Mouse (Mus musculus) liver, embryonic 11.5 days (tissue): Measurements from ENCODE around the gene Ntn5. TPM values are rescaled to one million over a fixed set of nuclear protein-coding genes. Genes with fewer than 3 reads are reported as not detected.

Experiments
- ATAC-seq: fragments of 200-750 bp; cut with Nextera tagmentation; replicated peaks from 2 replicates; pipeline ENCODE4 v1.8.0; 2017; ENCODE audit warnings: moderate number of reproducible peaks, mild to moderate bottlenecking, moderate TSS enrichment, moderate library complexity; ENCODE audit not compliant: low FRiP score
- DNase-seq: peaks from one replicate; pipeline ENCODE4 v3.0.0-alpha.2; 2017; ENCODE audit warnings: low spot score
- H3K27ac ChIP-seq: fragments of 300-500 bp; sonication (generic); 2 replicates; pipeline ENCODE4 v1.5.1; 2014; ENCODE audit warnings: mild to moderate bottlenecking, low read depth, low read length, control low read depth
- H3K27me3 ChIP-seq: fragments of 300-500 bp; sonication (generic); replicated peaks from 2 replicates; pipeline ENCODE4 v1.6.1; 2014; ENCODE audit warnings: low read length, mixed read lengths; ENCODE audit not compliant: control insufficient read depth, insufficient read depth
- H3K36me3 ChIP-seq: fragments of 300-500 bp; sonication (generic); 2 replicates; pipeline ENCODE4 v1.6.1; 2014; ENCODE audit warnings: mild to moderate bottlenecking, low read length, moderate library complexity, mixed read lengths; ENCODE audit not compliant: control insufficient read depth, insufficient read depth
- H3K4me1 ChIP-seq: fragments of 300-500 bp; sonication (generic); replicated peaks from 2 replicates; pipeline ENCODE4 v1.6.1; 2014; ENCODE audit warnings: low read length, mixed read lengths; ENCODE audit not compliant: control insufficient read depth, insufficient read depth
- H3K4me2 ChIP-seq: fragments of 300-500 bp; sonication (generic); 2 replicates; pipeline ENCODE4 v1.6.1; 2014; ENCODE audit warnings: mild to moderate bottlenecking, control low read depth, moderate library complexity
- H3K4me3 ChIP-seq: fragments of 300-500 bp; sonication (generic); 2 replicates; pipeline ENCODE4 v1.5.1; 2014; ENCODE audit warnings: low read depth, low read length, control low read depth
- H3K9ac ChIP-seq: fragments of 300-500 bp; sonication (generic); 2 replicates; pipeline ENCODE4 v1.6.1; 2014; ENCODE audit warnings: low read depth, low read length, control low read depth
- H3K9me3 ChIP-seq: fragments of 300-500 bp; sonication (generic); 2 replicates; pipeline ENCODE4 v1.6.1; 2016; ENCODE audit warnings: low read length, inconsistent platforms, mixed read lengths; ENCODE audit not compliant: control insufficient read depth
- WGBS: fragments of 180-500 bp; shearing (Covaris S2); extraction: QIAGEN DNeasy Blood & Tissue Kit; methylation state at CpG from one replicate; pipeline ENCODE4 v1.1.7; 2014; 5-methylcytosine and 5-hydroxymethylcytosine counted together
- polyA plus RNA-seq: library from polyadenylated mRNA; unstranded; fragments of >200 nt; fragmentation: Nextera tagmentation; extraction: Ambion mirVana; gene quantifications from 2 replicates; pipeline ENCODE4 v1.2.1, GENCODE M21; 2014

Gene Ntn5
- polyA plus RNA-seq, 1 experiment from 2014 or later: 0.23 TPM

DNA sequence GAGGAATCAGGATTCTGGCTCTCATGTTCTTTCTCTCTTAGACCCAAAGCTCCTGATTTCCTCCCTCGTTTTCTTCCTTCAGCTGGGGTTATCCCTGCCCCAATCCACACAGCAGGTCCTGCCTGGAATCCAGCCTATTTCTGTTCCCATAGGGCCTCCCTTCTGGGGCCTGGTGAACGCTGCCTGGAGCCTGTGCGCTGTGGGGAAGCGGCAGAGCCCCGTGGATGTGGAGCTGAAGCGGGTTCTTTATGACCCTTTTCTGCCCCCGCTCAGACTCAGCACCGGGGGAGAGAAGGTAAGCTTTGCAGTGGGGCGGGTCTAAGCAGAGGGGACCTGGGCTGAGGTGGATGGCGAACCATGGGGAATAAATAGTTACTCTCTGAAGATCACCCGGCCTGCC lies 17.2 kb downstream of the Ntn5 start:
- Histone ChIP-seq H3K4me3 (no peak overlapping the region), H3K9me3 (no peaks in the 10 kb centered on the region), H3K27me3 (peaks cover 38% of the 10 kb centered on the region), H3K36me3 (no peaks in the 10 kb centered on the region), H3K27ac (no peak overlapping the region), H3K4me2 (no peak overlapping the region), H3K4me1 (peaks cover 25% of the 10 kb centered on the region), H3K9ac (peak overlapping the region; percentile 20; the same call in 1 of the 2 replicates)
- ATAC-seq: no peak
- no peak for DNase-seq
- WGBS: 36% methylated on average over 11 of the region's 11 CpGs

DNA sequence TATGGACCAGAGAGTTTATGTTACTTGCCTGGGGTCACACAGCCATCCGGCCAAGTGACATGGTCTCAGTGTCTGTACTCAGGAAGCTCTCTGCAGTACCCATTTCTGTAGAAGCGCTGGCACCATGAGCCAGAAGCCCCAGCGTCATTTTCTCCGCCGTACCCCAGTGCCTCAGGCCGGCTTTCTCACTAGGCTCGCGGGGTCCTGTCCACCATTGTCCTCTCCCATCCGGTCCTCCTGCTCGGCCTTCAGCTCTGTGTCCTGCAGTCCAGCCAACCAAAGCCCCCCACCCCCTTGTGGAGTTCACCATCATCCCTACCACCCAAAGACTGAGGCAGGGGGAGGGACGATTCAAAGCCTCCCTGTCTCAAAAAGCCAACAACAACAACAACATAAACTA lies 17.8 kb downstream of the Ntn5 start:
- H3K4me1 ChIP-seq: peaks cover 30% of the 10 kb centered on the region
- no peaks in the 10 kb centered on the region for H3K9me3 ChIP-seq
- H3K4me2 ChIP-seq: no peak overlapping the region
- no peak for ATAC-seq
- no peak for DNase-seq
- 81% methylated on average over 11 of the region's 11 CpGs for WGBS
- H3K27ac ChIP-seq: no peak overlapping the region
- no peaks in the 10 kb centered on the region for H3K36me3 ChIP-seq
- H3K9ac ChIP-seq: no peak overlapping the region; the same call in 1 of the 2 replicates
- H3K27me3 ChIP-seq: peaks cover 38% of the 10 kb centered on the region
- no peak overlapping the region for H3K4me3 ChIP-seq

DNA sequence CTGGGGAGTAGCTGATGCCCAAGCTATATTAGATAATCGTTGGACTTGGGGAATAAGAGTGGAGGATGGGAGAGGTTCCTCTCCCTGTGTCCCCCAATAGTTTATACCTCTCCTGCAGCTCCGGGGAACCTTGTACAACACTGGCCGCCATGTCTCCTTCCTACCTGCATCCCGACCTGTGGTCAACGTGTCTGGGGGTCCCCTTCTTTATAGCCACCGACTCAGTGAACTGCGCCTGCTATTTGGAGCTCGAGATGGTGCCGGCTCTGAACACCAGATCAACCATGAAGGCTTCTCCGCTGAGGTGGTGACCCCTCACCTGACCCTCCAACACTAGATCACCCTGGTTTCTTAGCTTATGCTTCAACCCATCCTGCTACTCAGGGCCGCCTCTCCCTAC lies 18.5 kb downstream of the Ntn5 start:
- no peak overlapping the region for H3K4me2 ChIP-seq
- peaks cover 38% of the 10 kb centered on the region for H3K27me3 ChIP-seq
- H3K27ac ChIP-seq: no peak overlapping the region
- DNase-seq (no peak), ATAC-seq (no peak)
- peaks cover 34% of the 10 kb centered on the region for H3K4me1 ChIP-seq
- no peak overlapping the region for H3K9ac ChIP-seq
- no peak overlapping the region for H3K4me3 ChIP-seq
- no peaks in the 10 kb centered on the region for H3K36me3 ChIP-seq
- H3K9me3 ChIP-seq: no peaks in the 10 kb centered on the region
- 77% methylated on average over 11 of the region's 11 CpGs for WGBS

DNA sequence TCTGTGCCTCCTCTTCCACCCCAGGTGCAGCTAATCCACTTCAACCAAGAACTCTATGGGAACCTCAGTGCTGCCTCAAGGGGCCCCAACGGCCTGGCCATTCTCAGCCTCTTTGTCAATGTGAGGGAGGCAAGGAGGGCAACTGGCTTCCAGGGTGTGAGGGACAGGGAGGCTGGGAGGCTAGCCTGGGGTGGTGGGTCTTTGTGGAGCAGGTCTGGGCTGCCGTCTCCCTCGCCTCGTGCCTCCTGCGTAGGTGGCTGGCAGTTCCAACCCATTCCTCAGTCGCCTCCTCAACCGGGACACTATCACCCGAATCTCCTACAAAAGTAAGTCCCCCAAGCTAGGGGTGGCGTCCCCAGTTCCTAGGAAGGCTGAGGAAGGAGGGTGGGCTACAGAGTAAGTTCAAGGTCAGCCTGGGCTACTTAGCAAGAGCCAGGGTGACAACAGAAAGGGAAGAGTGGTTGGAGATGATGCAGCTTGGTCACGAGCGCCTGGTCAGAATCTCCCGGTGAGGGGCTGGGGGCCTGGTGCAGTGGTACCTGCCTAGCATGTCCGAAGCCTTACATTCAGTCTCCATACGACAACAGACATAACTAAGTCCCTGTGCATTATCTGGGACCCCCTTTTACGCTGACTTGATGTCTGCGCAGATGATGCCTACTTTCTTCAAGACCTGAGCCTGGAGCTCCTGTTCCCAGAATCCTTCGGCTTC lies 19.1 kb downstream of the Ntn5 start:
- no peak overlapping the region for H3K27ac ChIP-seq
- H3K9ac ChIP-seq: no peak overlapping the region; the same call in 1 of the 2 replicates
- H3K36me3 ChIP-seq: no peaks in the 10 kb centered on the region
- H3K4me2 ChIP-seq: no peak overlapping the region
- peaks cover 41% of the 10 kb centered on the region for H3K4me1 ChIP-seq
- 83% methylated on average over 17 of the region's 17 CpGs for WGBS
- ATAC-seq (no peak), DNase-seq (no peak)
- peaks cover 36% of the 10 kb centered on the region for H3K27me3 ChIP-seq
- no peaks in the 10 kb centered on the region for H3K9me3 ChIP-seq
- H3K4me3 ChIP-seq: no peak overlapping the region

DNA sequence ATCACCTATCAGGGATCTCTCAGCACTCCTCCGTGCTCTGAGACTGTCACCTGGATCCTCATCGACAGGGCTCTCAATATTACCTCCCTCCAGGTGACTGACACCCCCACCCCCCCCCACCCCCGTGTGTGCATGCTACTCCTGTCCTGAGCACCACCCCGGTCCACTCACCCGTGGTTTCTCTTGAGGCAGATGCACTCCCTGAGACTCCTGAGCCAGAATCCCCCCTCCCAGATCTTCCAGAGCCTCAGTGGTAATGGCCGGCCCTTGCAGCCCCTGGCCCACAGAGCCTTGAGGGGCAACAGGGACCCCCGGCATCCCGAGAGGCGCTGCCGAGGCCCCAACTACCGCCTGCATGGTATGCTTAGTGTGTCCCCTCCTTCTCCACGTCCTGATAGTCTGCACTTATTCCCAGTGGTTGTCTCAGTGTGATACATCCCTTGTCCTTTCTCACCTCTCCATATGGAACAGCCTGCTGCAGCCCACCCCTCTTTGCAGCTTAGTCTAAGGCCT lies 19.8 kb downstream of the Ntn5 start:
- Histone ChIP-seq H3K4me2 (peak overlapping the region; percentile 100), H3K27me3 (peaks cover 31% of the 10 kb centered on the region), H3K4me3 (peak overlapping the region; percentile 45), H3K9ac (peak overlapping the region; percentile 62), H3K36me3 (no peaks in the 10 kb centered on the region), H3K27ac (peak overlapping the region; percentile 79), H3K4me1 (peaks cover 47% of the 10 kb centered on the region), H3K9me3 (no peaks in the 10 kb centered on the region)
- ATAC-seq: no peak
- WGBS: 57% methylated on average over 12 of the region's 12 CpGs
- no peak for DNase-seq

DNA sequence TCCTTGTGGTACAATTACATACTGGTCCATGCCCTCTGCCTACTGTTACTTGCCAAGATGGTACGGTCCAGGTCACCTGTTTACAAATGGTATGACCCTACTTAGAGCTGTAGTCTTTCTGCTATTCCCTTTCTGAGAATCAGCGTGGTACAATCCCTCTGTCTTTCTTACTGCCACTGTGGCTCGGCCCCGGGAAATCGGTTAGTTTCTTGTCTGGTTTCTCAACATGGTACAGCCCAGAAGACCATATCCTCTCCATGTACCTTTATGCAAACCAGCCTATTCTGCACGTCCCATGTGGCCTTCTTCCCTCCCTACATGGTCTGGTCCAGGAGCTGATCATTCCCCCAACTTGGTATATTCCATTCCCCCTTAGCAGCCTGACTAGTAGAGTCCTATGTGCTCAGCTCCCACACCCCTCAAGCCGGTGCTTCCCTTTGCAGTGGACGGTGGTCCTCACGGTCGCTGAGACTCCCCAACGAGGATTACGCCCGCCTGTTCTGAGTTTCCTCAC lies 20.3 kb downstream of the Ntn5 start:
- WGBS: 3% methylated on average over 13 of the region's 13 CpGs
- Histone ChIP-seq H3K4me3 (peak overlapping the region; percentile 45), H3K27ac (peak overlapping the region; percentile 79), H3K27me3 (peaks cover 26% of the 10 kb centered on the region), H3K4me2 (peak overlapping the region; percentile 100), H3K36me3 (no peaks in the 10 kb centered on the region), H3K9me3 (no peaks in the 10 kb centered on the region), H3K9ac (peak overlapping the region; percentile 62), H3K4me1 (peaks cover 48% of the 10 kb centered on the region)
- DNase-seq: peak; percentile 76
- ATAC-seq: peak; percentile 48

DNA sequence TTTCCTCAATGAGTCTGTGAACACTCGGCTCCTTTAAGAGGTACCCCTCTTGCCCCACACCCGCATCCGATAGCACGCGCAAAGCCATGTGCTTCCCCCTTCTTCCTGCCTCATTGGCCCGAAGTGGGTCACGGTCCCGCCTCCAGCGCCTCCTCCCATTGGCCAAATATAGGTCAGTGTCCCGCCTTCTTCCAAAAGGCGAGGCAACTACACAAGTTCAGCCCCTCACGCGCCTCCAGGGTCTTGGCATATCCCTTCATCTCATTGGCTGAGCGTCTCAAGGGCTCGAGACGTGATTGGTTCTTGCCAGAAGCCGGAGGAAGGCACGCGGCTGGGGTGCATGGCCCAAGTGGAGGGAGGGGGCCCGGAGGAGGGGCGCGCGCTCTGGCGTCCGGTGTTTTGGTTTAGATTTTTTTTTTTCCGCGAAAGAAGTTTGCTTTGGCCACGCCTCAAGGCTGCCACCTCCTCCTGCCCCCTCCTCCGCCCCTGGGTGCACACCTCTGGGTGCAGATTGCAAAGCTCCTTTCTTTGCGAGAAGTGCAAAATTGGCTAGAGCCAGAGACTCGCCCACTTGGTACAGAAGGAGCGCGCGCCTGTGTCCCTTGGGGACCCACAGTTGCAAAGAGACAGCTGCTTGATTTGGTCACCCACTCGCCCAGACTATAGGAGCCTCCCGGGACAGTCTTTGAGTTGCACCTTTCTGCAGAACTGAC lies 21.1 kb downstream of the Ntn5 start, which contains the start of gene Dbp:
TSS of gene Dbp (plus strand) at position 359 of the 713 bp plus-strand sequence.
- peak within 1 kb of the TSS; percentile 100 for H3K4me2 ChIP-seq
- under 1% methylated on average over 36 of the region's 36 CpGs for WGBS
- H3K36me3 ChIP-seq: no peaks in the 10 kb centered on the region
- H3K27me3 ChIP-seq: peaks cover 18% of the 10 kb centered on the region
- peaks cover 44% of the 10 kb centered on the region for H3K4me1 ChIP-seq
- peak; percentile 85 for ATAC-seq
- peak within 1 kb of the TSS; percentile 62 for H3K9ac ChIP-seq
- peak within 1 kb of the TSS; percentile 69 for H3K4me3 ChIP-seq
- peak; percentile 94 for DNase-seq
- peak within 1 kb of the TSS; percentile 82 for H3K27ac ChIP-seq
- no peaks in the 10 kb centered on the region for H3K9me3 ChIP-seq

DNA sequence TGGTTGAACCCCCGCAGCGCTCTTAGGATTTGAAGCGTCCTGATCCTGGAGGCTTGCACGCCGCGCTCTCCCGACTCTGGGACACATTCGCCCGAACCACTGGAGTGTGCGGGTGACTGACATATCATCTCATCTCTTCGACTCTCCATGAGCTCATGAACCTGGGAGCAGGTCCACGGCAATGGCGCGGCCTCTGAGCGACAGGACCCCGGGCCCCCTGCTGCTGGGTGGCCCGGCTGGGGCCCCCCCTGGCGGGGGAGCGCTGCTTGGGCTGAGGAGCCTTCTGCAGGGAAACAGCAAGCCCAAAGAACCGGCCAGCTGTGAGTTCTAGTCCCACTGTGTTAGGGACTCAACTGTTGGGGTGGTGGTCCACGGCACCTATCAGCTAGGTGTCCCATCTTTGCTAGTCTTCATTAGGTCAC lies 21.6 kb downstream of the Ntn5 start:
- peak overlapping the region; percentile 69 for H3K4me3 ChIP-seq
- peaks cover 44% of the 10 kb centered on the region for H3K4me1 ChIP-seq
- peak overlapping the region; percentile 100 for H3K4me2 ChIP-seq
- DNase-seq: no peak
- H3K27me3 ChIP-seq: peaks cover 13% of the 10 kb centered on the region
- H3K9me3 ChIP-seq: no peaks in the 10 kb centered on the region
- H3K27ac ChIP-seq: peak overlapping the region; percentile 59
- no peaks in the 10 kb centered on the region; the same call in 1 of the 2 replicates for H3K36me3 ChIP-seq
- under 1% methylated on average over 20 of the region's 21 CpGs for WGBS
- no peak for ATAC-seq
- peak overlapping the region; percentile 42 for H3K9ac ChIP-seq
